In genomic region chr4:129140808-129141207, GRCm38 (mm10) we compare ENCODE assay signal across 29 mouse cellular contexts. TPM values are rescaled to one million over a fixed set of nuclear protein-coding genes. Genes with fewer than 3 reads are reported as not detected.
DNase-seq lines count a peak whose midpoint lies in the region; ATAC-seq lines count a peak whose summit lies in the region.
"Had no signal": no experiment of that assay in that cellular context is flagged by ENCODE, and none has a peak within 500 bp of the region (broad histone marks: within the 10 kb centered on the region; RNA-seq: fewer than 3 reads in every experiment).

No protein-coding gene starts in this region.

- H3K4me2 ChIP-seq in heart, embryonic 15.5 days, result no peak overlapping the region
- H3K4me2 ChIP-seq in liver, embryonic 15.5 days, result peak overlapping the region; percentile 62
- H3K4me2 ChIP-seq: forebrain, embryonic 12.5 days; limb, embryonic 15.5 days had no signal

- no peak for DNase-seq in heart, postnatal 14 days
- peak; percentile 82 for DNase-seq in 416B (ENCODE audit: low read depth)
- peak; percentile 32 for DNase-seq in c-Kit-negative CD71-positive TER-119-positive erythroid progenitor cells, embryonic 14.5 days (ENCODE audit: low read depth, low spot score)
- no peak for DNase-seq in left cerebral cortex, postnatal 10 days (ENCODE audit: extremely low spot score in 1 of 2, low spot score in 2 of 2)
- no peak for DNase-seq in gastrocnemius, adult 8-10 months (ENCODE audit: low spot score in 2 of 2)
- DNase-seq in adrenal gland, postnatal 36 days, result no peak
- DNase-seq: adrenal gland, adult 2 months; B cell, adult 2 months; cerebellum, adult 11-12 months; cerebellum, postnatal 36 days; gastrocnemius, postnatal 10 days; kidney, adult 11 months; right cerebral cortex, postnatal 4 days; thymus, postnatal 14 days had no signal

- peak overlapping the region; percentile 77 for H3K27ac ChIP-seq in heart, embryonic 15.5 days
- H3K27ac ChIP-seq in liver, embryonic 15.5 days (replicated peaks), result peak overlapping the region; percentile 83
- H3K27ac ChIP-seq: forebrain, embryonic 12.5 days; hindbrain, postnatal 0 days; kidney, postnatal 0 days; stomach, postnatal 0 days had no signal

- whole genome bisulfite sequencing in heart, embryonic 15.5 days, result 87% methylated on average over 4 of the region's 4 CpGs
- 22% methylated on average over 4 of the region's 4 CpGs for WGBS in liver, embryonic 15.5 days (ENCODE audit: insufficient replicate concordance)

- peaks cover 21% of the 10 kb centered on the region for H3K27me3 ChIP-seq in heart, embryonic 15.5 days
- peaks cover 35% of the 10 kb centered on the region for H3K27me3 ChIP-seq in liver, embryonic 15.5 days

- no peak for ATAC-seq in heart, embryonic 15.5 days (replicated peaks; ENCODE audit: insufficient number of reproducible peaks, insufficient read depth, low FRiP score, low read depth)
- peak; percentile 23; the same call in 1 of the 2 replicates for ATAC-seq in liver, embryonic 15.5 days (ENCODE audit: insufficient read depth)
- ATAC-seq: hindbrain, postnatal 0 days; lung, postnatal 0 days had no signal

- H3K4me1 ChIP-seq in heart, embryonic 15.5 days (replicated peaks), result peaks cover 70% of the 10 kb centered on the region
- peaks cover 68% of the 10 kb centered on the region for H3K4me1 ChIP-seq in liver, embryonic 15.5 days (replicated peaks)

- no peaks in the 10 kb centered on the region for H3K9me3 ChIP-seq in heart, embryonic 15.5 days (replicated peaks)
- no peaks in the 10 kb centered on the region for H3K9me3 ChIP-seq in liver, embryonic 15.5 days (replicated peaks)
- H3K9me3 ChIP-seq: forebrain, embryonic 12.5 days; limb, embryonic 15.5 days; megakaryocyte, embryonic 14.5 days had no signal

- H3K9ac ChIP-seq in heart, embryonic 15.5 days, result no peak overlapping the region
- H3K9ac ChIP-seq in liver, embryonic 15.5 days, result 0 out of 2 replicates have a peak overlapping the region, but pooled peaks have one; percentile 19
- H3K9ac ChIP-seq: forebrain, embryonic 12.5 days; limb, embryonic 15.5 days had no signal

- no peaks in the 10 kb centered on the region; the same call in 1 of the 2 replicates for H3K36me3 ChIP-seq in heart, embryonic 15.5 days
- H3K36me3 ChIP-seq in liver, embryonic 15.5 days (replicated peaks), result no peaks in the 10 kb centered on the region
- H3K36me3 ChIP-seq: forebrain, embryonic 12.5 days had no signal

- intact Hi-C loops in heart, postnatal 14 days (cut with DNase I), result no loop called here
- intact Hi-C loops in left cerebral cortex, postnatal 10 days (cut with DNase I), result no loop called here

- no peak overlapping the region for H3K4me3 ChIP-seq in heart, embryonic 15.5 days
- no peak overlapping the region for H3K4me3 ChIP-seq in liver, embryonic 15.5 days (replicated peaks)
- H3K4me3 ChIP-seq: forebrain, embryonic 12.5 days; limb, embryonic 15.5 days had no signal

RNA-seq across cellular contexts. Expression of gene Fndc5, which starts 4.0 kb away (rescaled TPM):
- polyA plus RNA-seq in heart, embryonic 15.5 days (2015; fragmentation: Nextera tagmentation; extraction: Ambion mirVana), result 12.2 and 12.3 TPM in 2 replicates
- 100 to 1,000 TPM; 221 to 229 TPM for total RNA-seq in heart, postnatal 14 days (2021)
- polyA plus RNA-seq in liver, embryonic 15.5 days (2015; fragmentation: Nextera tagmentation; extraction: Ambion mirVana), result 1.0 and 1.1 TPM in 2 replicates
- 10 to 100 TPM; 41.8 to 44.6 TPM for total RNA-seq in left cerebral cortex, postnatal 10 days (2021)
- 10 to 100 TPM; 48.3 to 65.7 (median 58.5) TPM for total RNA-seq in gastrocnemius, adult 8-10 months (2022)
- 1 to 10 TPM; 2.2 to 7.2 TPM for total RNA-seq in adrenal gland, postnatal 36 days (2021)

RNA-seq across cellular contexts. Expression of gene Hpca, which starts 19.0 kb away (rescaled TPM):
- polyA plus RNA-seq in heart, embryonic 15.5 days (2015; fragmentation: Nextera tagmentation; extraction: Ambion mirVana), result 0.68 and 1.2 TPM in 2 replicates
- under 1 TPM in 1 of 2 experiments, not detected in 1; 0.41 TPM for total RNA-seq in heart, postnatal 14 days (2021)
- 0.31 and 0.66 TPM in 2 replicates for polyA plus RNA-seq in liver, embryonic 15.5 days (2015; fragmentation: Nextera tagmentation; extraction: Ambion mirVana)
- 100 to 1,000 TPM; 441 to 451 TPM for total RNA-seq in left cerebral cortex, postnatal 10 days (2021)
- not detected for total RNA-seq in gastrocnemius, adult 8-10 months (2022)
- total RNA-seq in adrenal gland, postnatal 36 days (2021), result 1 to 10 TPM; 1.2 to 1.3 TPM
- total RNA-seq: hematopoietic stem cell, adult 5-6 weeks had no signal

RNA-seq across cellular contexts. Expression of gene Tmem54, which starts 35.5 kb away (rescaled TPM):
- polyA plus RNA-seq in heart, embryonic 15.5 days (2015; fragmentation: Nextera tagmentation; extraction: Ambion mirVana), result 0.35 and 1.6 TPM in 2 replicates
- total RNA-seq in heart, postnatal 14 days (2021), result not detected
- polyA plus RNA-seq in liver, embryonic 15.5 days (2015; fragmentation: Nextera tagmentation; extraction: Ambion mirVana), result 1.2 and 1.9 TPM in 2 replicates
- not detected for total RNA-seq in left cerebral cortex, postnatal 10 days (2021)
- not detected for total RNA-seq in gastrocnemius, adult 8-10 months (2022)
- total RNA-seq in adrenal gland, postnatal 36 days (2021), result not detected
- total RNA-seq: adrenal gland, adult 2 months; gastrocnemius, postnatal 10 days; heart, adult 8-10 months; hematopoietic stem cell, adult 5-6 weeks; hindbrain, postnatal 0 days; layer of hippocampus, adult 18-20 months; left cerebral cortex, postnatal 36 days had no signal
- polyA plus RNA-seq: adrenal gland, adult 2 months; frontal cortex, adult 2 months; midbrain, postnatal 0 days had no signal

RNA-seq across cellular contexts. Expression of gene S100pbp, which starts 48.7 kb away (rescaled TPM):
- polyA plus RNA-seq in heart, embryonic 15.5 days (2015; fragmentation: Nextera tagmentation; extraction: Ambion mirVana), result 10.8 and 13.2 TPM in 2 replicates
- 10 to 100 TPM; 16.7 to 17.7 TPM for total RNA-seq in heart, postnatal 14 days (2021)
- polyA plus RNA-seq in liver, embryonic 15.5 days (2015; fragmentation: Nextera tagmentation; extraction: Ambion mirVana), result 6.0 and 6.6 TPM in 2 replicates
- 10 to 100 TPM; 40.1 to 45.7 TPM for total RNA-seq in left cerebral cortex, postnatal 10 days (2021)
- 1 to 10 TPM; 3.8 to 4.6 (median 4.4) TPM for total RNA-seq in gastrocnemius, adult 8-10 months (2022)
- 10 to 100 TPM; 23.1 to 23.6 TPM for total RNA-seq in adrenal gland, postnatal 36 days (2021)

RNA-seq across cellular contexts. Expression of gene Yars, which starts 48.8 kb away (rescaled TPM):
- polyA plus RNA-seq in heart, embryonic 15.5 days (2015; fragmentation: Nextera tagmentation; extraction: Ambion mirVana), result 40.8 and 48.8 TPM in 2 replicates
- total RNA-seq in heart, postnatal 14 days (2021), result 10 to 100 TPM; 26.5 to 30.5 TPM
- polyA plus RNA-seq in liver, embryonic 15.5 days (2015; fragmentation: Nextera tagmentation; extraction: Ambion mirVana), result 60.8 and 62.4 TPM in 2 replicates
- total RNA-seq in left cerebral cortex, postnatal 10 days (2021), result 100 to 1,000 TPM; 103 to 105 TPM
- 10 to 100 TPM; 31.2 to 44.4 (median 35.3) TPM for total RNA-seq in gastrocnemius, adult 8-10 months (2022)
- total RNA-seq in adrenal gland, postnatal 36 days (2021), result 100 to 1,000 TPM in 1 of 2 experiments, 10 to 100 TPM in 1; 95.2 to 102 TPM

Comparison
In these comparisons a context has a peak if more than half of its experiments do, and no peak if none do; other contexts are left out.
1. DNase-seq: peak in 416B (single experiment) and c-Kit-negative CD71-positive TER-119-positive erythroid progenitor cells, embryonic 14.5 days (single experiment); none in heart, postnatal 14 days (0 of 2), left cerebral cortex, postnatal 10 days (0 of 2), gastrocnemius, adult 8-10 months (0 of 2) and adrenal gland, postnatal 36 days (0 of 2).
2. RNA of gene Fndc5, which starts 4.0 kb away (total RNA-seq): 221 to 229 TPM in heart, postnatal 14 days, 48.3 to 65.7 TPM in gastrocnemius, adult 8-10 months and 41.8 to 44.6 TPM in left cerebral cortex, postnatal 10 days; 2.2 to 7.2 TPM in adrenal gland, postnatal 36 days; every median in the first group is over 4 times any median in the second.
3. RNA of gene Hpca, which starts 19.0 kb away (total RNA-seq): 441 to 451 TPM in left cerebral cortex, postnatal 10 days; 1.2 to 1.3 TPM in adrenal gland, postnatal 36 days, 0.41 TPM in heart, postnatal 14 days and not detected in gastrocnemius, adult 8-10 months; every median in the first group is over 100 times any median in the second.